Mouse (Mus musculus) cortical plate, adult 2 months (tissue): ENCODE measurements around the gene Pak4. TPM values are rescaled to one million over a fixed set of nuclear protein-coding genes. Genes with fewer than 3 reads are reported as not detected.

ENCODE experiments used
- H3K27ac ChIP-seq: fragments of 200-500 bp; 2 replicates; pipeline ENCODE4 v1.5.1; 2012; ENCODE audit warnings: low read length, control low read depth, inconsistent platforms; ENCODE audit not compliant: insufficient read depth
- H3K4me1 ChIP-seq: fragments of 200-500 bp; 2 replicates; pipeline ENCODE4 v1.6.1; 2011; ENCODE audit warnings: low read length; ENCODE audit not compliant: control insufficient read depth, insufficient read depth
- H3K4me3 ChIP-seq: fragments of 200-500 bp; 2 replicates; pipeline ENCODE4 v1.5.1; 2011; ENCODE audit warnings: mild to moderate bottlenecking, low read length, control low read depth; ENCODE audit not compliant: insufficient read depth
- CTCF ChIP-seq: fragments of 200-500 bp; IDR thresholded peaks from 2 replicates; pipeline ENCODE4 v1.5.1; 2011; ENCODE audit warnings: mild to moderate bottlenecking, control low read depth, low read length; ENCODE audit not compliant: insufficient read depth; ENCODE audit errors: extremely low read depth
- POLR2A ChIP-seq: fragments of 200-500 bp; IDR thresholded peaks from 2 replicates; pipeline ENCODE4 v1.6.1; 2011; ENCODE audit warnings: mild to moderate bottlenecking, low read length, control low read depth; ENCODE audit not compliant: insufficient read depth; ENCODE audit errors: extremely low read depth
- polyA plus RNA-seq: library from polyadenylated mRNA; depleted of rRNA; stranded (reverse); fragments of >200 nt; gene quantifications from 2 replicates; pipeline ENCODE4 v1.2.3, GENCODE M21; 2012

Pak4 gene
- polyA plus RNA-seq, 1 experiment: 8.2 TPM

DNA sequence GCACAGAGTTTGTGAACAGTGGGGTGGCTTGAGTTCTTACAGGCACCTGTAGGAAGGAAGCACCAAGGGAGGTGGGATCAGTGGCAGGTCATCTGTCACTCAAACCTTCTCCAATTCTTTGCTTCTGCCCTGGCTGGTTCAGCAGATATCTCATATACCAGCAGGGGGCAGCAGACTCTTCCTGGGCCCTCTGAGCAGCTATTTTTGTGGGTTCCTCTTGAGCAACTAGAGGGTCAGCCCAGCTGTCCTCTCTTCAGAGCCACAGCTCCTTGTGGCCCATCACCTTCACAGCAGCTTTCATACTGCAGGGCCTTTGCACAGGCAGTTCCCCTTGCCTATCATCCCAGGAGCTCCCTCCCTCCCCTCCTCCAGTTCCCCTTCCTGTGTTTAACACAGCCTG is 29.7 kb downstream of the Pak4 start:
- TF ChIP-seq POLR2A (no peak), CTCF (peak; percentile 70)
- no peak overlapping the region for H3K4me3 ChIP-seq
- peaks cover 2% of the 10 kb centered on the region; the same call in 1 of the 2 replicates for H3K4me1 ChIP-seq
- H3K27ac ChIP-seq: no peak overlapping the region

DNA sequence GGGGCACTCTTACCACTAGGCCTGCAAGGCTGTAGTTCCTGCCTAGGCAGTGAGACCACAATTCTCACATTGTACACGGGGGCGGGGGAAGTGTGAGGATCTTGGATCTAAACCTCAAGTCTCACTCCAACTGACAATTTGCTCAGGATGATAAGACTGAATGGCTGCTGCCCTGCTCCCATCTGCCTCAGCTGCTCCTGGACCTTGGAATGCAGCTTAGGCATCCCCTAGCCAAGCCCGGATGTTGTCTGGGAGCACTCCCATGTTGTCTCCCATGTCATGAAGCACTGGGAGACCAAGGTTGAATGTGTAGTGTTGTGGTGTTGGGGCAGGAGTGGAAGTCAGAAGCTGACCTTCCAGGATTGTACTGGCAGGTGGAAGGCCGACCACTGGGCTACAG is 30.4 kb downstream of the Pak4 start:
- TF ChIP-seq POLR2A: no peak
- TF ChIP-seq CTCF: no peak
- H3K27ac ChIP-seq: no peak overlapping the region
- H3K4me3 ChIP-seq: no peak overlapping the region
- peaks cover 2% of the 10 kb centered on the region; the same call in 1 of the 2 replicates for H3K4me1 ChIP-seq

DNA sequence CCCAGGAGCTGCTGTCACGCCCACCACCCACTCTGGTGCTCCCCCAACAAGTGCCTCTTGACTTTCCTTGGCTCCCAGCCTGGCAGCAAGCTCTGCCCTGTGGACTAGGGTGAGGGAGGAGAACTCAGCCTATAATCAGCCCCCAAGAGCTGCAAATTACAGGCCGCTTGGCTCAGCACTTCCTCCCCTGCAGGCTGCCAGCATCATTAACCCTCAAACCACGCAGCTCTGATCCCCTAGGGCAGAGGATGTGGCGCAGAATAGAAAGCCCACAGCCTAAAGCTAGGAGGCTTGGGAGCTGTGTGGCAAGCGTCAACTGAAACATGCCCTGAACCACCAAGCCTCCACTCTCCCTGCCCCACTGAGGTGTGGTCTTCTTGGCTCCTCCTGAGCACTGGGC is 32.6 kb downstream of the Pak4 start:
- Histone ChIP-seq H3K4me3 (no peak overlapping the region), H3K4me1 (no peaks in the 10 kb centered on the region), H3K27ac (no peak overlapping the region)
- TF ChIP-seq CTCF: no peak
- no peak for TF ChIP-seq POLR2A

DNA sequence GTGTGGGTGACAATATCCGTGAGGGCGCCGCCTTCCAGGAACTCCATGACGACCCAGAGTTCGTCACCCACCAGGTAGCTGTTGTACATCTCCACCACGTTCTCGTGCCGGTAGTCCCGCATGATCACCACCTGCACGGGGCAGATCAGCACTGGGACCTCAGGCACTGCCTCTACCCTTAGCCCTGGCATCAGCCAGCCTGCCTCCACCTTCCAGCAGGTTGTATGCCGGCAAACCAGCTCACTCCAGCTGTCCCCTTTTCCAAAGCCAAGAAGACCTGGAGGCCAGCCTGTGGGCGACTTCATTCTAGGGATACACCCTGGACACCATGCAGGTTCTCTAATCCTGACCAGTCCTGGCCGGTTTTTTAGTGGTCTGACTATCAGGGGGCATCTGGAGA is 35.0 kb downstream of the Pak4 start:
- no peak overlapping the region for H3K27ac ChIP-seq

DNA sequence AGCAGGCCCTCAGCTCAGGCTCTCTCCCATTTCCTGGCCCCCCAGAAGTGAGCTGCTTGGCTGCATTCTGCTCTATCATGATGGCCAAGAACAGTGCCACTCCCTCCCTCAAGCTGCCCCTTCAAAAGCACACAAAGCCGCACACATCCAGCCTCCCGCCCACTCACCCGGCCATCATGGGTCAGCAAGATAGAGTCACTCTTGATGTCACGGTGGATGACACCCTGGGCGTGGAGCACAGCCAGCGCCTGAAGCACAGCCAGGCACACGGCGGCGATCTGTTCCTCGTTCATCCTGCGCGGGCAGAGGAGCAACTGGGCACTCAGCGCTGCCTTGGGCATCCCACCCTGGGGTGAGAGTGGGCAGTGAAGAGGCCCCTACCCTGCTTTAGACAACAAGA is 35.6 kb downstream of the Pak4 start:
- Histone ChIP-seq H3K4me1 (no peaks in the 10 kb centered on the region), H3K27ac (no peak overlapping the region), H3K4me3 (no peak overlapping the region)
- TF ChIP-seq CTCF (no peak), POLR2A (no peak)

More for the DNA sequence above, 35.0 kb downstream of the Pak4 start:
- TF ChIP-seq POLR2A (no peak), CTCF (no peak)
- Histone ChIP-seq H3K4me3 (no peak overlapping the region), H3K4me1 (no peaks in the 10 kb centered on the region)

DNA sequence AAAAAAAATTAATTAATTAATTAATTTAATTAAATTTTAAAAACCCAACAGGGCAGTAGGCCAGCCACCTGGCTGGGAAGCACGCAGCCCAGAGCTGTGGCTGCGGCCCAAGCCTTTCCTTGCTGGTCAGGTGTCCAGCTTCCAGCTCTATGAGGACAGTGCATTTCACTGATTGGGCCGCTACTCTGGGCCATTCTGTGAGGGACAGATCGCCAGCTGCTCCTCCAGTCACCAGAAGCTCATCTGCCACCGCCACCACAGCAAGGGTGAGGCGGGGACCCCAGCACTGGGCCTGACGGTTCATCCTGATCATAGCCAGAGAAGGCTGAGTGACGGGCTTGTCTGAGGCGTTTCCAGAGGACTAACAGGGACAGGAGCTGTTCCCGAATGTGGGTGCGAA is 36.0 kb downstream of the Pak4 start:
- no peaks in the 10 kb centered on the region for H3K4me1 ChIP-seq
- no peak overlapping the region for H3K4me3 ChIP-seq
- TF ChIP-seq POLR2A (no peak), CTCF (no peak)
- no peak overlapping the region for H3K27ac ChIP-seq

DNA sequence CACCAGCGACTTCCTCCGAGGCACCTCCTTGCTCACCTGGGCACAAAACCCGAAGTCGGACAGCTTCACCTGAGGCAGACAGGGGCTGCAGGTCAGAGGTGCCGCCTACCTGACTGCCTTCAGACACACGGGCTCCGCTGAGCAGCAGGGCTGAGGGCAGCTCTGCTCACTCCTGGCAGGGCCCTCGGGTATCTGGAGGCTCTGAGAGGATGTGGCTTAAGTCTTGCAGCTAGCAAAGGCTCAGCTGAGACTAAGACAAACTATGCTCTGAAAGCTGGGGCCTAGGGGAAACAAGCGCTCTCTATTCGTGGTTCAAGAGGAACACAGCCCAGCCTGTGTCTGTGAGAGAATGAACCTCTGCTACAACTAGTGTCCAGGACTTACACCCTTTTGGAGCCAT is 37.1 kb downstream of the Pak4 start:
- no peak overlapping the region for H3K27ac ChIP-seq
- TF ChIP-seq CTCF (no peak), POLR2A (0 out of 2 replicates have a peak, but pooled peaks have one; percentile 17)
- no peak overlapping the region for H3K4me3 ChIP-seq
- no peaks in the 10 kb centered on the region for H3K4me1 ChIP-seq

DNA sequence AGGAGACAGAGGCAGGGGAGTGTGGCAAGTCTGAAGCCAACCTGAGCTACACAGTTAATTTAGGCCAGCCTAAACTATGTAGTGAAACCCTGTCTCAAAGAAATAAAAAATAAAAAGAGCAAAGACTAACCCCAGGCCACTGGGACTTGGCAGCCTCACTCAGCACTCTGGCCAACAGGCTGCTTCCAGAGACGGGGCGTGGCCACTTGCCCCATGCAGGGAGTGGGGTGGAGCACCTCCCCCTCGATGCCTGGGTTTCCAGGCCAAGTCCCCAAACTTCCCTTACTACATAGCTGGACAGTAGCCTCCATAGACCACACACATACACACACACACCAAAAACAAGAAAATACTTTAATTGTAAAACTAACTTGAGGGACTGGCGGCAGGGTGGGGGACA is 39.5 kb downstream of the Pak4 start:
- TF ChIP-seq POLR2A (no peak), CTCF (no peak)

DNA sequence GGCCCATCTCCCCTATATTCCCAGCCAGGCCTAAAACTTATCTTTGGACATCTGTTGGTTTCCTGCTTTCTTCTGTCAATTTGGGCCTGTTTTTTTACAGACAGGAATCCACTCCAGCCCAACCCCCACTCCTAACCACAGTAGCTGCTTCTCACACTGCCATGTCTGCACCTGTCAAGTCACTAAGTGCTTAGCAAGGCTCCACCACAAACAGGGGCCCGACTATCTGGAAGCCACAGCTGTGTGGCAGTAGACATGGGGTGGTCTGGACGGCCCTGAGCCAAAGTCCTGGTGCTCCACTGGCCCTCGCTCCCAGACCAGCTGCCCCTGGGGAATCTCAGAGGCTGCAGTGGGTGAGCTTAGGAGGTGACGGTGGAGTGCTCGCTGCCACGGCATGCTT is 40.3 kb downstream of the Pak4 start:
- H3K4me1 ChIP-seq: no peaks in the 10 kb centered on the region
- H3K4me3 ChIP-seq: no peak overlapping the region
- H3K27ac ChIP-seq: no peak overlapping the region
- no peak for TF ChIP-seq POLR2A
- no peak for TF ChIP-seq CTCF

More for the DNA sequence above, 39.5 kb downstream of the Pak4 start:
- Histone ChIP-seq H3K4me1 (no peaks in the 10 kb centered on the region), H3K27ac (no peak overlapping the region), H3K4me3 (no peak overlapping the region)

DNA sequence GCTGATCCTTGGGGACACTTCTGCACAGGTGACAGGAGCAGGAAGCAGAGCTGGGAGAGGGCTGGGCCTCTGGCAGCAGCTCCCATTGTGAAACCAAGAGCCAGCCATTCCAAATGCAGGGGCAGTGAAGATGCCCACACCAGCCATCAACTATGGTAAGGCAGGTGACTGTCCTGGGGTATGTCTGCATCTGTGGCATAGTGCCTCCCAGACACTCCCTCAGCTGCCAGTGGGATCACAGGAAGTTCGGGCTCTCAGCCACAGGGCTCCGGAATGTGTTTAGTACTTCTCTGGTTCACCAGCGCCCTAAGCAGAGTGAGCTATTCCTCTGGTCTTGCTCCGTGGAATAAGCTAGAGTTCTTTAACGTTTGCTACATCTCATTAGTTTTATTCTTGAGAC is 40.9 kb downstream of the Pak4 start:
- no peaks in the 10 kb centered on the region for H3K4me1 ChIP-seq
- no peak overlapping the region for H3K27ac ChIP-seq
- TF ChIP-seq POLR2A (no peak), CTCF (no peak)
- no peak overlapping the region for H3K4me3 ChIP-seq
